Mouse (Mus musculus): ENCODE measurements around the gene Mtx2. TPM values are rescaled to one million over a fixed set of nuclear protein-coding genes. Genes with fewer than 3 reads are reported as not detected.

Mtx2 gene
- polyA plus RNA-seq, 1 experiment from 2014 or later, result 149 TPM

GRCm38 (mm10) chr2:74901764-74902295, 76.2 kb downstream of the Mtx2 start:
- Histone ChIP-seq H3K27ac (ENCODE audit: low read depth, low read length) (no peak overlapping the region), H3K4me3 (ENCODE audit: low read depth, low read length) (no peak overlapping the region), H3K27me3 (ENCODE audit: control insufficient read depth, insufficient read depth, low read length) (no peaks in the 10 kb centered on the region), H3K36me3 (ENCODE audit: control insufficient read depth, insufficient read depth, low read length) (no peaks in the 10 kb centered on the region), H3K9ac (ENCODE audit: low read depth, low read length) (no peak overlapping the region), H3K4me1 (replicated peaks; ENCODE audit: control insufficient read depth, insufficient read depth, low read length) (no peaks in the 10 kb centered on the region), H3K9me3 (ENCODE audit: control insufficient read depth, low read length) (no peaks in the 10 kb centered on the region), H3K4me2 (replicated peaks; ENCODE audit: low read depth, low read length) (no peak overlapping the region)
- 38% methylated on average over 3 of the region's 3 CpGs for WGBS
- DNase-seq (ENCODE audit: low spot score), result no peak
- no peak for ATAC-seq (ENCODE audit: low FRiP score)

- no peak for ATAC-seq (ENCODE audit: low FRiP score)
- H3K27ac ChIP-seq (ENCODE audit: low read depth, low read length), result no peak overlapping the region
- no peak overlapping the region for H3K4me2 ChIP-seq (replicated peaks; ENCODE audit: low read depth, low read length)
- DNase-seq (ENCODE audit: low spot score), result no peak
- no peaks in the 10 kb centered on the region for H3K9me3 ChIP-seq (ENCODE audit: control insufficient read depth, low read length)
- H3K36me3 ChIP-seq (ENCODE audit: control insufficient read depth, insufficient read depth, low read length), result no peaks in the 10 kb centered on the region
- H3K4me1 ChIP-seq (replicated peaks; ENCODE audit: control insufficient read depth, insufficient read depth, low read length), result no peaks in the 10 kb centered on the region
- no peaks in the 10 kb centered on the region for H3K27me3 ChIP-seq (ENCODE audit: control insufficient read depth, insufficient read depth, low read length)
- H3K9ac ChIP-seq (ENCODE audit: low read depth, low read length), result no peak overlapping the region
- H3K4me3 ChIP-seq (ENCODE audit: low read depth, low read length), result no peak overlapping the region
- 82% methylated on average over 19 of the region's 19 CpGs for WGBS
Measured at GRCm38 (mm10) chr2:74907368-74908291, 82.0 kb downstream of the Mtx2 start.

GRCm38 (mm10) chr2:74912031-74912430, 86.4 kb downstream of the Mtx2 start:
- Histone ChIP-seq H3K27ac (ENCODE audit: low read depth, low read length) (no peak overlapping the region), H3K4me3 (ENCODE audit: low read depth, low read length) (no peak overlapping the region), H3K36me3 (ENCODE audit: control insufficient read depth, insufficient read depth, low read length) (no peaks in the 10 kb centered on the region), H3K9me3 (ENCODE audit: control insufficient read depth, low read length) (no peaks in the 10 kb centered on the region), H3K4me2 (replicated peaks; ENCODE audit: low read depth, low read length) (no peak overlapping the region), H3K27me3 (ENCODE audit: control insufficient read depth, insufficient read depth, low read length) (no peaks in the 10 kb centered on the region), H3K9ac (ENCODE audit: low read depth, low read length) (no peak overlapping the region), H3K4me1 (replicated peaks; ENCODE audit: control insufficient read depth, insufficient read depth, low read length) (no peaks in the 10 kb centered on the region)
- ATAC-seq (ENCODE audit: low FRiP score), result no peak
- WGBS, result 87% methylated on average over 7 of the region's 7 CpGs
- DNase-seq (ENCODE audit: low spot score), result no peak

GRCm38 (mm10) chr2:74917880-74918537, 92.4 kb downstream of the Mtx2 start:
- no peak for ATAC-seq (ENCODE audit: low FRiP score)
- Histone ChIP-seq H3K27me3 (ENCODE audit: control insufficient read depth, insufficient read depth, low read length) (no peaks in the 10 kb centered on the region), H3K9me3 (ENCODE audit: control insufficient read depth, low read length) (no peaks in the 10 kb centered on the region), H3K4me3 (ENCODE audit: low read depth, low read length) (no peak overlapping the region), H3K36me3 (ENCODE audit: control insufficient read depth, insufficient read depth, low read length) (no peaks in the 10 kb centered on the region), H3K9ac (ENCODE audit: low read depth, low read length) (no peak overlapping the region), H3K4me1 (replicated peaks; ENCODE audit: control insufficient read depth, insufficient read depth, low read length) (no peaks in the 10 kb centered on the region), H3K4me2 (replicated peaks; ENCODE audit: low read depth, low read length) (no peak overlapping the region), H3K27ac (ENCODE audit: low read depth, low read length) (no peak overlapping the region)
- no peak for DNase-seq (ENCODE audit: low spot score)
- 74% methylated on average over 9 of the region's 9 CpGs for WGBS

GRCm38 (mm10) chr2:74925968-74926814, 100.6 kb downstream of the Mtx2 start:
- no peaks in the 10 kb centered on the region for H3K27me3 ChIP-seq (ENCODE audit: control insufficient read depth, insufficient read depth, low read length)
- no peaks in the 10 kb centered on the region for H3K4me1 ChIP-seq (replicated peaks; ENCODE audit: control insufficient read depth, insufficient read depth, low read length)
- no peak for ATAC-seq (ENCODE audit: low FRiP score)

More at GRCm38 (mm10) chr2:74925968-74926814, 100.6 kb downstream of the Mtx2 start:
- Histone ChIP-seq H3K36me3 (ENCODE audit: control insufficient read depth, insufficient read depth, low read length) (no peaks in the 10 kb centered on the region), H3K4me2 (replicated peaks; ENCODE audit: low read depth, low read length) (no peak overlapping the region), H3K9me3 (ENCODE audit: control insufficient read depth, low read length) (no peaks in the 10 kb centered on the region), H3K27ac (ENCODE audit: low read depth, low read length) (no peak overlapping the region), H3K9ac (ENCODE audit: low read depth, low read length) (no peak overlapping the region), H3K4me3 (ENCODE audit: low read depth, low read length) (no peak overlapping the region)
- WGBS, result 82% methylated on average over 22 of the region's 22 CpGs
- no peak for DNase-seq (ENCODE audit: low spot score)

Other genes with a start within 250 kb of the Mtx2 start
- 55.9 and 62.8 TPM in 2 replicates for gene Lnpk, start 246.4 kb upstream of the Mtx2 start, polyA plus RNA-seq (2014; fragmentation: Nextera tagmentation; extraction: Ambion mirVana)
- 1.6 and 2.4 TPM in 2 replicates for gene Evx2, start 166.2 kb upstream of the Mtx2 start, polyA plus RNA-seq (2014; fragmentation: Nextera tagmentation; extraction: Ambion mirVana)
- gene Hoxd13, start 157.5 kb upstream of the Mtx2 start, polyA plus RNA-seq (2014; fragmentation: Nextera tagmentation; extraction: Ambion mirVana), result 0.15 TPM in 1 of 2 replicates, not detected in the other
- not detected in 2 replicates for gene Hoxd12, start 150.8 kb upstream of the Mtx2 start, polyA plus RNA-seq (2014; fragmentation: Nextera tagmentation; extraction: Ambion mirVana)
- not detected in 2 replicates for gene Hoxd11, start 146.2 kb upstream of the Mtx2 start, polyA plus RNA-seq (2014; fragmentation: Nextera tagmentation; extraction: Ambion mirVana)
- 0.13 TPM in 1 of 2 replicates, not detected in the other for gene Hoxd10, start 133.9 kb upstream of the Mtx2 start, polyA plus RNA-seq (2014; fragmentation: Nextera tagmentation; extraction: Ambion mirVana)
- 0.11 TPM in 1 of 2 replicates, not detected in the other for gene Hoxd9, start 128.1 kb upstream of the Mtx2 start, polyA plus RNA-seq (2014; fragmentation: Nextera tagmentation; extraction: Ambion mirVana)
- gene Hoxd8, start 121.2 kb upstream of the Mtx2 start, polyA plus RNA-seq (2014; fragmentation: Nextera tagmentation; extraction: Ambion mirVana), result 0.19 and 0.50 TPM in 2 replicates
- 49.5 and 58.0 TPM in 2 replicates for gene Hoxd3, start 113.9 kb upstream of the Mtx2 start, polyA plus RNA-seq (2014; fragmentation: Nextera tagmentation; extraction: Ambion mirVana)
- gene Hoxd4, start 113.9 kb upstream of the Mtx2 start, polyA plus RNA-seq (2014; fragmentation: Nextera tagmentation; extraction: Ambion mirVana), result 3.3 and 3.7 TPM in 2 replicates
- 0.73 and 0.89 TPM in 2 replicates for gene Gm28230, start 99.1 kb upstream of the Mtx2 start, polyA plus RNA-seq (2014; fragmentation: Nextera tagmentation; extraction: Ambion mirVana)
- 1.5 and 1.7 TPM in 2 replicates for gene Hoxd1, start 62.8 kb upstream of the Mtx2 start, polyA plus RNA-seq (2014; fragmentation: Nextera tagmentation; extraction: Ambion mirVana)